Mouse (Mus musculus) embryonic facial prominence, embryonic 14.5 days (tissue): ENCODE results near the gene Prr18. TPM values are rescaled to one million over a fixed set of nuclear protein-coding genes. Genes with fewer than 3 reads are reported as not detected.

ENCODE experiments used
- ATAC-seq: fragments of 200-750 bp; cut with Nextera tagmentation; 2 replicates; pipeline ENCODE4 v1.8.0; 2017; ENCODE audit warnings: low read depth, moderate number of reproducible peaks, moderate TSS enrichment
- DNase-seq: peaks from one replicate; pipeline ENCODE4 v3.0.0-alpha.2; 2015; ENCODE audit warnings: low spot score
- H3K27ac ChIP-seq: fragments of 300-500 bp; sonication (generic); replicated peaks from 2 replicates; pipeline ENCODE4 v1.5.1; 2014; ENCODE audit warnings: low read depth, mild to moderate bottlenecking, low read length, moderate library complexity
- H3K27me3 ChIP-seq: fragments of 300-500 bp; sonication (generic); replicated peaks from 2 replicates; pipeline ENCODE4 v1.6.1; 2014; ENCODE audit warnings: low read length; ENCODE audit not compliant: control insufficient read depth, insufficient read depth
- H3K36me3 ChIP-seq: fragments of 300-500 bp; sonication (generic); 2 replicates; pipeline ENCODE4 v1.6.1; 2014; ENCODE audit warnings: low read length, mixed read lengths; ENCODE audit not compliant: control insufficient read depth, insufficient read depth
- H3K4me1 ChIP-seq: fragments of 300-500 bp; sonication (generic); 2 replicates; pipeline ENCODE4 v1.6.1; 2014; ENCODE audit warnings: antibody characterized with exemption, low read length; ENCODE audit not compliant: control insufficient read depth, insufficient read depth
- H3K4me2 ChIP-seq: fragments of 300-500 bp; sonication (generic); 2 replicates; pipeline ENCODE4 v1.6.1; 2014; ENCODE audit warnings: low read depth, mild to moderate bottlenecking, low read length, moderate library complexity, mixed read lengths
- H3K4me3 ChIP-seq: fragments of 300-500 bp; sonication (generic); 2 replicates; pipeline ENCODE4 v1.5.1; 2014; ENCODE audit warnings: low read depth, mild to moderate bottlenecking, low read length
- H3K9ac ChIP-seq: fragments of 300-500 bp; sonication (generic); 2 replicates; pipeline ENCODE4 v1.6.1; 2014; ENCODE audit warnings: low read depth, mild to moderate bottlenecking, low read length, moderate library complexity, mixed read lengths
- H3K9me3 ChIP-seq: fragments of 300-500 bp; sonication (generic); 2 replicates; pipeline ENCODE4 v1.6.1; 2016; ENCODE audit warnings: low read length; ENCODE audit not compliant: control insufficient read depth
- WGBS: fragments of 180-500 bp; shearing (Covaris S2); extraction: QIAGEN DNeasy Blood & Tissue Kit; methylation state at CpG from one replicate; pipeline ENCODE4 v1.1.7; 2014; 5-methylcytosine and 5-hydroxymethylcytosine counted together
- polyA plus RNA-seq: library from polyadenylated mRNA; unstranded; fragments of >200 nt; fragmentation: Nextera tagmentation; extraction: Ambion mirVana; gene quantifications from 2 replicates; pipeline ENCODE4 v1.2.1, GENCODE M21; 2014

Gene Prr18
- polyA plus RNA-seq, 1 experiment from 2014 or later = 1.0 TPM

DNA sequence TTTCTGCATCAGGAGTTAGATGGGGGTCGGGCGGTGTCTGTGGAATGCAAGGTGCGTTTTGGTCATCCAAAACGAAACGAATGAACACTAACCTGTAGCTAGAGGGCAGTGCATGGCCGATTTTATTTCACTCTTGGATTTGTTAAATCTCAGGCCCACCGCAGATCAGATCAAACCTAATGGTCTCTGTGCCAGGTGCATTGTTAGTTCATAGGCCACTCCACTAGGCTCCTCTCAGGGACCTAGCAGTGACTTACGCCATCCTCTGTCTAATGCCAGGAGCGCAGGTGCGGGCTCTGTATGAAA, 52.5 kb downstream of the Prr18 start:
- DNase-seq (no peak), ATAC-seq (no peak)
- Histone ChIP-seq H3K27me3 (peaks cover 45% of the 10 kb centered on the region), H3K36me3 (no peaks in the 10 kb centered on the region), H3K27ac (no peak overlapping the region), H3K9me3 (no peaks in the 10 kb centered on the region), H3K9ac (no peak overlapping the region), H3K4me2 (0 out of 2 replicates have a peak overlapping the region, but pooled peaks have one; percentile 38), H3K4me3 (0 out of 2 replicates have a peak overlapping the region, but pooled peaks have one; percentile 15), H3K4me1 (no peaks in the 10 kb centered on the region; the same call in 1 of the 2 replicates)
- WGBS = 5% methylated on average over 10 of the region's 10 CpGs

DNA sequence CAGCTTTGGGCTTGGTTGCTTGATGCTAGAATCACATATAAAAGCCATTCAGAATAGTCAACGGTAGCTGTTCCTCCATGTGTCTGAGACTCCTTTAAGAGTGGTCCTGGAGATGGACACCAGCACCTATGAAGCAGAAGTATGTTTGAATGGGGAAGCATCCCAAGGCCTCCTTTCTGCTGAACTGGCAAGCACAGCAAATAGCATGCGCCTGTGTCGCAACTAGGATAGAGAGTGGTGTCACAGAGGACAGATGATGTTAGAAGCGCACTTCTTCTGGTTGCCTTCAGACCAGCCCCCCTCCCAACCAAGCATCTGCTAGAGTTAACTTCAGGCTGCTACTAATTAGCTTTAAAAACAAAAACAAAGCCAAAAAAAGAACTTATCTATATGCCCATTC, 53.2 kb downstream of the Prr18 start:
- DNase-seq = no peak
- Histone ChIP-seq H3K9ac (no peak overlapping the region), H3K4me1 (no peaks in the 10 kb centered on the region; the same call in 1 of the 2 replicates), H3K4me3 (no peak overlapping the region), H3K9me3 (no peaks in the 10 kb centered on the region), H3K36me3 (no peaks in the 10 kb centered on the region), H3K4me2 (no peak overlapping the region), H3K27ac (no peak overlapping the region), H3K27me3 (peaks cover 45% of the 10 kb centered on the region)
- no peak for ATAC-seq
- WGBS = 46% methylated on average over 4 of the region's 4 CpGs

Other genes starting within 250 kb of the Prr18 start
- not detected in 2 replicates for gene Gm49673, start 189.7 kb upstream of the Prr18 start, polyA plus RNA-seq
- gene Rnaset2a, start 189.4 kb upstream of the Prr18 start, polyA plus RNA-seq = 28.4 and 33.9 TPM in 2 replicates
- 32.3 and 35.0 TPM in 2 replicates for gene Fgfr1op, start 172.0 kb upstream of the Prr18 start, polyA plus RNA-seq
- 0.18 TPM in 1 of 2 replicates, not detected in the other for gene Ccr6, start 101.4 kb upstream of the Prr18 start, polyA plus RNA-seq
- 188 and 209 TPM in 2 replicates for gene Mpc1, start 54.6 kb upstream of the Prr18 start, polyA plus RNA-seq
- 65.9 and 72.2 TPM in 2 replicates for gene Sft2d1, start 26.4 kb upstream of the Prr18 start, polyA plus RNA-seq
- gene T2, start 18.5 kb downstream of the Prr18 start, polyA plus RNA-seq = 0.46 and 0.47 TPM in 2 replicates
- 0.24 and 0.60 TPM in 2 replicates for gene T, start 97.0 kb downstream of the Prr18 start, polyA plus RNA-seq
- 2.3 and 3.5 TPM in 2 replicates for gene Pde10a, start 187.9 kb downstream of the Prr18 start, polyA plus RNA-seq
- not detected in 2 replicates for gene Gm17087, start 229.5 kb downstream of the Prr18 start, polyA plus RNA-seq